Mouse (Mus musculus) brown adipose tissue, adult 24 weeks (tissue): ENCODE results near the gene Tex37. TPM values are rescaled to one million over a fixed set of nuclear protein-coding genes. Genes with fewer than 3 reads are reported as not detected.

Source experiments
- H3K27ac ChIP-seq: fragments of 200-500 bp; replicated peaks from 2 replicates; pipeline ENCODE4 v1.5.1; 2012; ENCODE audit warnings: low read depth, mild to moderate bottlenecking, low read length
- H3K4me1 ChIP-seq: fragments of 200-500 bp; 2 replicates; pipeline ENCODE4 v1.6.1; 2012; ENCODE audit warnings: low read length, mixed read lengths; ENCODE audit not compliant: control insufficient read depth, insufficient read depth, insufficient read length
- H3K4me3 ChIP-seq: fragments of 200-500 bp; 2 replicates; pipeline ENCODE4 v1.5.1; 2012; ENCODE audit warnings: low read depth, mild to moderate bottlenecking, low read length, moderate library complexity; ENCODE audit not compliant: insufficient read depth
- polyA plus RNA-seq: library from polyadenylated mRNA; stranded (reverse); fragments of >200 nt; gene quantifications from 2 replicates; pipeline ENCODE4 v1.2.4, GENCODE M21; 2012; ENCODE audit not compliant: missing spikeins, insufficient read depth, insufficient read length

Tex37 gene
- polyA plus RNA-seq, 1 experiment, result not detected

DNA sequence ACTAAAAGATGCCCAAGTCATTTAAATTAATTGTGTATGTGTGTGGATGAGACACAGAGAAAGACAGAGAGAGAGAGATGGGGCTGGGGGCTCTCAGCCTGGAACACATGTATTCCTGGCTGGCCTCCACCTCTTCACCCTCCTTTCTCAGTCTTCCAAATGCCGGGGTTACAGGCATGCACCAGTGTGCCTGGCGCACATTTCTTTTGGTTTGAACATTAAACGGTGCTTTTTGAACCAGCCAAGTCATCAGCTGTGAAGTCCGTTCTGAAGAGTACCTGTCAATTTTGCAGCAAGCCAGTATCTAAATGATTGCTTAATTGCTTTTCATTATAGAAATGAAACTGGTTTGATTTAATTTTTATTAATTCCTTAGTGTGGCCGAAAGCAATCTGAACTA is 52.0 kb downstream of the Tex37 start:
- H3K4me3 ChIP-seq, result no peak overlapping the region
- no peak overlapping the region for H3K27ac ChIP-seq
- peaks cover 4% of the 10 kb centered on the region; the same call in 1 of the 2 replicates for H3K4me1 ChIP-seq

DNA sequence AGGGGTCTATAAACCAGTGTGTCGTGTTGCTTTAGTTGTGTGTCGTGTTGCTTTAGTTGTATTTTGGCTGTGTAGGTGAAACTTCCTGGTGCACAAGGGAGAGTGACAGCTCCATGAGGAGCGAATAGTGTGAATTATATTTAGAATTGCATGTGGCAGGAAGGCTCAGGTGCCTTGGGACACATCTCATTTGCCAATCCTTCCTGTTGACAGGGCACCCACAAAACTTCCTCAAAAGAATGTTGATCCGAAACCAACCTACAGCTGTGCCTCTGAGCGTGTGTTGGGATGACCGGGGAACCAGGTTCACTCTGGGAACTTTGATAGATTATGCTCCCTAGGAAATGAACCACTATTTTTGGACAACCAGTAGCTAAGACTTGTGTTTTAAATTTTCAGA is 54.4 kb downstream of the Tex37 start:
- Histone ChIP-seq H3K27ac (no peak overlapping the region), H3K4me1 (no peaks in the 10 kb centered on the region), H3K4me3 (no peak overlapping the region)

Other genes starting within 250 kb of the Tex37 start
- 18.1 and 42.6 TPM in 2 replicates for gene Rpia, start 126.7 kb downstream of the Tex37 start, polyA plus RNA-seq
- 6.5 and 6.6 TPM in 2 replicates for gene Eif2ak3, start 74.4 kb downstream of the Tex37 start, polyA plus RNA-seq
- gene Foxi3, start 37.6 kb upstream of the Tex37 start, polyA plus RNA-seq, result not detected in 2 replicates
- gene Thnsl2, start 225.5 kb upstream of the Tex37 start, polyA plus RNA-seq, result 12.7 and 15.9 TPM in 2 replicates